Mouse (Mus musculus): ENCODE data around the gene Arpp21. TPM values are rescaled to one million over a fixed set of nuclear protein-coding genes. Genes with fewer than 3 reads are reported as not detected.
"Not testable (repeated sequence)": the region's sequence is repeated elsewhere in the genome, so short reads cannot be mapped to it uniquely, and the experiment has no call there.

Arpp21 gene
- polyA plus RNA-seq, 1 experiment from 2014 or later: 54.5 TPM

DNA sequence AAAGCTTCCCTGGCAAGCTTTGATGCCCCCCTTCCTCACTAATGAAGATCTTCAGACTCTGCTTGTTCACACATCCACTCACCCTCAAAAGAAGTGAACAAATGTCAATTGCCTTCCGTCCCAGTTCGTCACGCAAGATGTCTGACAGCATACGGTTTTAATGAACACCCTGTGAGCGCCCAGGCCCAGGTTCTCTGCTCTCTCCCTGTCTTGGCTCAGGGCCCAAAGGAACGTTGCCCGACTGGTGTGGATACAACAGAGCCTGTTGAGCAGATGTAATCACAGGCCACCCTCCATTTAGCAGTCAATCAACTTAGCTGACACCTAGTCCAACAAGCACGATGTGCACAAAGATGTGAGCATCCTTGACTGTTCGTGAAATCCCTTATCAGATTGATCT lies 198.0 kb downstream of the Arpp21 start:
- 33% methylated on average over 9 of the region's 9 CpGs for WGBS
- ATAC-seq (ENCODE audit: low FRiP score, low read depth): no peak
- H3K4me2 ChIP-seq: no peak overlapping the region

GRCm38 (mm10) chr9:112033840-112034239 lies 201.9 kb downstream of the Arpp21 start:
- H3K4me3 ChIP-seq; H3K9me3 ChIP-seq; H3K4me2 ChIP-seq; H3K27ac ChIP-seq (replicated peaks); H3K4me1 ChIP-seq (replicated peaks); ATAC-seq (ENCODE audit: low FRiP score, low read depth); H3K36me3 ChIP-seq; H3K27me3 ChIP-seq; H3K9ac ChIP-seq: not testable (repeated sequence)
- 22% methylated on average over 4 of the region's 10 CpGs for WGBS

More for the DNA sequence above, 198.0 kb downstream of the Arpp21 start:
- Histone ChIP-seq H3K9me3 (no peaks in the 10 kb centered on the region), H3K36me3 (no peaks in the 10 kb centered on the region), H3K9ac (no peak overlapping the region), H3K27me3 (no peaks in the 10 kb centered on the region), H3K4me3 (no peak overlapping the region), H3K4me1 (replicated peaks) (0 out of 2 replicates have a peak, but pooled peaks cover 6% of the 10 kb centered on the region), H3K27ac (replicated peaks) (no peak overlapping the region)

GRCm38 (mm10) chr9:112032169-112032568 lies 203.6 kb downstream of the Arpp21 start:
- H3K4me1 ChIP-seq (replicated peaks): 0 out of 2 replicates have a peak, but pooled peaks cover under 1% of the 10 kb centered on the region
- H3K9me3 ChIP-seq: no peaks in the 10 kb centered on the region
- H3K27ac ChIP-seq (replicated peaks): no peak overlapping the region
- WGBS: 47% methylated on average over 7 of the region's 7 CpGs
- no peak overlapping the region for H3K4me2 ChIP-seq
- no peaks in the 10 kb centered on the region for H3K36me3 ChIP-seq
- no peak overlapping the region for H3K4me3 ChIP-seq
- no peak for ATAC-seq (ENCODE audit: low FRiP score, low read depth)
- no peak overlapping the region for H3K9ac ChIP-seq
- no peaks in the 10 kb centered on the region for H3K27me3 ChIP-seq

- Histone ChIP-seq H3K4me1 (replicated peaks) (no peaks in the 10 kb centered on the region), H3K9ac (no peak overlapping the region), H3K9me3 (no peaks in the 10 kb centered on the region), H3K27me3 (no peaks in the 10 kb centered on the region), H3K4me2 (no peak overlapping the region), H3K27ac (replicated peaks) (no peak overlapping the region), H3K4me3 (no peak overlapping the region), H3K36me3 (no peaks in the 10 kb centered on the region)
- WGBS: 89% methylated on average over 8 of the region's 8 CpGs
- no peak for ATAC-seq (ENCODE audit: low FRiP score, low read depth)
These were observed 212.1 kb downstream of the Arpp21 start for GRCm38 (mm10) chr9:112023562-112024015.

GRCm38 (mm10) chr9:112023111-112023510 lies 212.6 kb downstream of the Arpp21 start:
- Histone ChIP-seq H3K9ac (no peak overlapping the region), H3K27ac (replicated peaks) (no peak overlapping the region), H3K4me1 (replicated peaks) (no peaks in the 10 kb centered on the region), H3K27me3 (no peaks in the 10 kb centered on the region), H3K9me3 (no peaks in the 10 kb centered on the region), H3K4me3 (no peak overlapping the region), H3K4me2 (no peak overlapping the region), H3K36me3 (no peaks in the 10 kb centered on the region)
- no peak for ATAC-seq (ENCODE audit: low FRiP score, low read depth)
- 92% methylated on average over 5 of the region's 5 CpGs for WGBS

Small RNAs within 50 kb of the gene (microRNA-seq; reads per million reads assigned to microRNA genes)
- 1,503 reads per million, percentile 80 among the genes with 10 or more reads in this experiment for gene Mir128-2
